Mouse (Mus musculus) heart, postnatal 0 days (tissue): ENCODE measurements at regions not wholly inside any gene's neighbourhood (a gene's known extent, or its start where the extent isn't known, plus 50 kb on each side); places are given as distances from the start of the nearest gene placed in this dataset.

Experiments used
- ATAC-seq: fragments of 200-750 bp; cut with Nextera tagmentation; 2 replicates; pipeline ENCODE4 v1.8.0; 2017; ENCODE audit warnings: low read depth, moderate number of reproducible peaks, moderate library complexity; ENCODE audit not compliant: insufficient read depth
- DNase-seq: peaks from one replicate; pipeline ENCODE4 v3.0.0-alpha.2; 2016; ENCODE audit warnings: low spot score
- H3K27ac ChIP-seq: fragments of 300-500 bp; sonication (generic); 2 replicates; pipeline ENCODE4 v1.5.1; 2014; ENCODE audit warnings: low read depth, mild to moderate bottlenecking
- H3K27me3 ChIP-seq: fragments of 300-500 bp; sonication (generic); 2 replicates; pipeline ENCODE4 v1.6.1; 2014; ENCODE audit warnings: low read length, mixed read lengths; ENCODE audit not compliant: control insufficient read depth, insufficient read depth
- H3K36me3 ChIP-seq: fragments of 300-500 bp; sonication (generic); replicated peaks from 2 replicates; pipeline ENCODE4 v1.6.1; 2014; ENCODE audit warnings: low read length, mixed read lengths; ENCODE audit not compliant: control insufficient read depth, insufficient read depth
- H3K4me1 ChIP-seq: fragments of 300-500 bp; sonication (generic); 2 replicates; pipeline ENCODE4 v1.6.1; 2014; ENCODE audit warnings: antibody characterized with exemption; ENCODE audit not compliant: control insufficient read depth, insufficient read depth
- H3K4me2 ChIP-seq: fragments of 300-500 bp; sonication (generic); 2 replicates; pipeline ENCODE4 v1.6.1; 2014; ENCODE audit warnings: low read depth, mild to moderate bottlenecking, low read length, moderate library complexity
- H3K4me3 ChIP-seq: fragments of 300-500 bp; sonication (generic); 2 replicates; pipeline ENCODE4 v1.5.1; 2014; ENCODE audit warnings: low read depth, low read length
- H3K9ac ChIP-seq: fragments of 300-500 bp; sonication (generic); replicated peaks from 2 replicates; pipeline ENCODE4 v1.6.1; 2014; ENCODE audit warnings: low read depth, low read length, mixed read lengths
- H3K9me3 ChIP-seq: fragments of 300-500 bp; sonication (generic); replicated peaks from 2 replicates; pipeline ENCODE4 v1.6.1; 2016; ENCODE audit warnings: low read length; ENCODE audit not compliant: control insufficient read depth
- CTCF ChIP-seq: IDR thresholded peaks from 2 replicates; pipeline ENCODE4 v1.5.1; 2016; ENCODE audit warnings: antibody characterized with exemption, control low read depth, low read depth
- EP300 ChIP-seq: IDR thresholded peaks from 2 replicates; pipeline ENCODE4 v1.6.1; 2016; ENCODE audit warnings: antibody characterized with exemption, low read depth
- WGBS: fragments of 180-500 bp; shearing (Covaris S2); extraction: QIAGEN DNeasy Blood & Tissue Kit; methylation state at CpG from one replicate; pipeline ENCODE4 v1.1.7; 2014; 5-methylcytosine and 5-hydroxymethylcytosine counted together

DNA sequence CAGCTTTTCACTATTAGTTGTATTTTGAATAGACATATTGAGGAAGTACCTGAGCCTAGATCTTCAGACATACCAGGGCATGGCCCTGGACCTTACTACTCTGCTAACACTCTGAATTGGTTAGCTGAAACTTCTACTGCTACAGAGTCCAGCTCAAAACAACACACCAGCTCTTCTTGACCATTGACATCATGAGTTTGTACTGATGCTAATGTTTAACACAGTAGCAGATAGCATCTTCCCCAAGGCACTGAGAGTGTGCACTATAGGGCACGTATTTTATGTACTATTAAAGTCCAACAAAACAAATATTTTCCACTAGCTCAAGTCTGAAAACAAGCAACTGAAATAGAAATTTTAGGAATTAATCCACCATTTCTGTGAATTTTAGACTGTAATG, 157.8 kb downstream of the Ptger3 start:
- no peaks in the 10 kb centered on the region for H3K4me1 ChIP-seq
- no peak for TF ChIP-seq CTCF
- TF ChIP-seq EP300: no peak
- no peak for ATAC-seq
- no peak for DNase-seq
- H3K27me3 ChIP-seq: no peaks in the 10 kb centered on the region
- H3K4me3 ChIP-seq: no peak overlapping the region
- H3K27ac ChIP-seq: no peak overlapping the region
- H3K4me2 ChIP-seq: no peak overlapping the region
- no peaks in the 10 kb centered on the region for H3K36me3 ChIP-seq
- no peaks in the 10 kb centered on the region for H3K9me3 ChIP-seq
- H3K9ac ChIP-seq: no peak overlapping the region
- 59% methylated on average over 1 of the region's 1 CpGs for WGBS

DNA sequence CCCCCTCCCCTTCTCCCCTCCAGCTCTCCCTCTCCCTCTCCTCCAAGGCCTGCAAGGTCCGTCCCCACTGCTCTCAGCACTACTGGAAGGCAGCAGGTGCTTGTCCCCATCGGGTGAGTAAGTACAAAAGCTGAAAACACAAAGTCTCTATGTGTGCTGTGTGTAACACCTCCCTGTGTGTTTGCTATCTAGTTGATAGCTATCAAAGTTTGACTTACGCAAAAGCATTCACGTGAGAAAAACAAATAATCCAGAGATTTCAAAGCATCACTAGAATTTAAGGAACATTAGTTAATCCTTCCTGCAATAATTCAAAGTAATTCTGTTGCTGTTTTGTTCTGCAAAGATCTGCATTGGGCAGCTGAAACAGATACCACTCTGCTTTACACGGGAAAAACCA, 156.5 kb downstream of the Ptger3 start:
- Histone ChIP-seq H3K4me3 (no peak overlapping the region), H3K9ac (no peak overlapping the region), H3K27me3 (no peaks in the 10 kb centered on the region), H3K36me3 (no peaks in the 10 kb centered on the region), H3K9me3 (no peaks in the 10 kb centered on the region), H3K4me1 (no peaks in the 10 kb centered on the region), H3K27ac (no peak overlapping the region), H3K4me2 (no peak overlapping the region)
- WGBS: 76% methylated on average over 5 of the region's 5 CpGs
- TF ChIP-seq EP300 (no peak), CTCF (no peak)
- DNase-seq (no peak), ATAC-seq (no peak)

DNA sequence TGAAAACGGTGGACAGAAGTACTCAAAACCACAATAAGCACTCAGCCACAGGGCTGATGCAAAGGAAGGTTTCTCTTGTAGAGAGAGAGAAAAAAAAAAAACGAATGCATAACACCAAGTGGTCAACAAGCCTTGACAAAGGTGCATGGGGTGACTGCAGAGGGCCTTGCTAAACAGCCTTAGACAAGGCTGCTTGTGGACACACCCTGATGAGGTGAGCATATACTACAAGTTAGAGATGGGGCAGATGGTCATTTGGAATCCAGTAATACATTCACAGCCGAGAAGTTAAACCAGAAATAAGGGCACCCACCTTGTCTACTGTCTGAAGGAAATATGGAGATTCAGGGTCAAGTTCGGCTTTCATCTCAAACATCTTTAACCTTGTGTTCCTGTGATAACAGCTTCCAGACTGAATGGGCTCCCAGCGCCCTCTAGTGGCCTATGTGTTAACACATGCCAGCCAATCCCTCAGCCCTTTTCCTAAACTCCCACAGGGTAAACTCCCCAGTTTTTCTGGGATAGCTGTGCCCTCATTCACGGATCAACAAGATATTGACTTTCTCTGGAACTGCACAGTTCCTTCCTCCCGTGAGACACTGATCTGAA, 150.7 kb downstream of the Ptger3 start:
- H3K27me3 ChIP-seq: no peaks in the 10 kb centered on the region
- no peaks in the 10 kb centered on the region for H3K36me3 ChIP-seq
- WGBS: 15% methylated on average over 7 of the region's 7 CpGs
- TF ChIP-seq CTCF: peak; percentile 82
- no peak for TF ChIP-seq EP300
- H3K4me2 ChIP-seq: no peak overlapping the region
- ATAC-seq (no peak), DNase-seq (peak; percentile 22)
- no peak overlapping the region for H3K4me3 ChIP-seq
- H3K27ac ChIP-seq: no peak overlapping the region
- no peaks in the 10 kb centered on the region for H3K9me3 ChIP-seq
- H3K4me1 ChIP-seq: no peaks in the 10 kb centered on the region
- H3K9ac ChIP-seq: no peak overlapping the region

DNA sequence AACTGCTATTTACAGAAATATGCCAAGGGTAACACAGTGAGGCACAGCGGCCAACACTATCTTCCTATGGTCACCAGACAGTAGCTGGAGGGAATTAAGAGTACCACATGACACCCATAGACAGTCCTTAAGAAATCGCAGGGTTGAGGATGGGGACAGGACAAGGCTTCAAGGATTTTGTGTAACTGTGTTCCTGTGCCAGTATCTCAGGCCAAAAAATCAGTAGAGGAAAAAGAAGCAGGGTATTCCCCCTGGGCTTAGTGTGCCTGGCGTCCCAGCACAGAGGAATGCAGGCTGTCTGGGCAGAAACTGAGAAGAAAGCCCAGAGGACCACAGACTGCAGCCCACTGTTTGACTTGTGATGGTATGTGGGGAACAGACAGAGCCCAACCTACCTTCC, 147.3 kb downstream of the Ptger3 start:
- 46% methylated on average over 3 of the region's 3 CpGs for WGBS

DNA sequence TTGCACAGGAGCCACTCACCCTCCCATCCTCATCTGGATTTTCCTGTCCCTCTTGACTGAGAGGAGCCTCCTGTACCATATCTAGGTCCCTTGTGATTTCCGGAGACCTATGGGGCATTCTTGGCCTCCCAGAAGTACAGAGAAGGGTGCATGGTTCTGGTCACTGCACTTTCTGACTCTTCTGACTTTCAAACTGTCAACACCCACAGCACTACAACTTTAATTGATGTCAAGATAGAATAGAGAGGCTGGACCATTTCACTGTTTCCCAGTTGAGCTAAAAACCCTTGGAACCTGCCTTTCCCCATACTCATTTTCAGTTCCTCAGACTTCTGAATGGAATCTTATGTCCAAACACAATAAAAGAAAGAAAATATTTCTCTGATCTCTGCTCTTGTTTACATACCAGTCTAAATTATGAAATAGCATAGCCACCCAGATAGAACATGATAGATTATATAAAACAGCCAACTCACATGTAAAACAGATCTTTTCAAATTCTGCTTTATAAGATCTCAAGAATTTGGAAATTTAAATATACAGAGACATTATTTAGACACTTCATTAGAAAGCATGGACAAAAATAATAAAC, 144.2 kb downstream of the Ptger3 start:
- no peaks in the 10 kb centered on the region for H3K9me3 ChIP-seq
- no peak overlapping the region for H3K4me3 ChIP-seq
- no peaks in the 10 kb centered on the region for H3K27me3 ChIP-seq
- 41% methylated on average over 1 of the region's 1 CpGs for WGBS
- H3K4me2 ChIP-seq: no peak overlapping the region
- ATAC-seq: no peak
- H3K27ac ChIP-seq: no peak overlapping the region
- no peaks in the 10 kb centered on the region for H3K4me1 ChIP-seq
- TF ChIP-seq CTCF (no peak), EP300 (no peak)
- no peak for DNase-seq
- no peak overlapping the region for H3K9ac ChIP-seq
- H3K36me3 ChIP-seq: no peaks in the 10 kb centered on the region

More for the DNA sequence above, 147.3 kb downstream of the Ptger3 start:
- no peak for ATAC-seq
- H3K27me3 ChIP-seq: no peaks in the 10 kb centered on the region
- no peak overlapping the region for H3K4me3 ChIP-seq
- no peaks in the 10 kb centered on the region for H3K4me1 ChIP-seq
- TF ChIP-seq CTCF (no peak), EP300 (no peak)
- H3K36me3 ChIP-seq: no peaks in the 10 kb centered on the region
- no peak overlapping the region for H3K9ac ChIP-seq
- DNase-seq: no peak
- no peak overlapping the region for H3K27ac ChIP-seq
- H3K9me3 ChIP-seq: no peaks in the 10 kb centered on the region
- no peak overlapping the region for H3K4me2 ChIP-seq

DNA sequence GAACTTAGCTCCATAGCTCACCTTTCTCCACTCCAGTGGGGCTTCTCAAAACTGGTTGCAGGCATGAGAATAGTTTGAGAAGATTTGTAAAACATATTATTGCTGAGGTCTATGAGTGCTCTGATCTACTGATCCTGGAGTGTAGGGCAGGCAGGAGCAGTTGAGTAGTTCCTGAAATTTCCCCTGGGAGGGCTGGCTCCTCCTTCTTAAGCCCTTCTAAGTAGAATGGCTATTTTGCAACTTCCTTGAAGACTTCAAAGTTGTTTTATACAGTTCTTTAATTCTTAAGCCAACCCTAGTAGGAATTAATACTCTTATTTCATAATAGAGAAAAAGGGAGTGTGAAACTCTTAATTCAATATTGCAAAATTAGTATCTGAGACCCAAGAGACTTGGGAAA, 133.3 kb downstream of the Ptger3 start:
- Histone ChIP-seq H3K4me3 (no peak overlapping the region), H3K27ac (no peak overlapping the region), H3K9me3 (no peaks in the 10 kb centered on the region), H3K9ac (no peak overlapping the region), H3K27me3 (no peaks in the 10 kb centered on the region), H3K36me3 (no peaks in the 10 kb centered on the region), H3K4me2 (no peak overlapping the region), H3K4me1 (no peaks in the 10 kb centered on the region)
- DNase-seq: no peak
- no peak for ATAC-seq
- TF ChIP-seq CTCF: no peak
- TF ChIP-seq EP300: no peak
